Mouse (Mus musculus) hindbrain, postnatal 0 days (tissue): ENCODE data around the gene Pax2. TPM values are rescaled to one million over a fixed set of nuclear protein-coding genes. Genes with fewer than 3 reads are reported as not detected.
A peak's percentile ranks its signal among the peaks of the same experiment; 100 is the strongest.

Source experiments
- ATAC-seq: fragments of 200-750 bp; cut with Nextera tagmentation; 2 replicates; pipeline ENCODE4 v1.8.0; 2017; ENCODE audit warnings: mild to moderate bottlenecking, moderate TSS enrichment, moderate library complexity
- DNase-seq: peaks from one replicate; pipeline ENCODE4 v3.0.0-alpha.2; 2015; ENCODE audit warnings: low spot score
- H3K27ac ChIP-seq: fragments of 300-500 bp; sonication (generic); 2 replicates; pipeline ENCODE4 v1.5.1; 2014; ENCODE audit warnings: mild to moderate bottlenecking
- H3K27me3 ChIP-seq: fragments of 300-500 bp; sonication (generic); 2 replicates; pipeline ENCODE4 v1.6.1; 2014; ENCODE audit warnings: low read length, mixed read lengths; ENCODE audit not compliant: insufficient read depth
- H3K36me3 ChIP-seq: fragments of 300-500 bp; sonication (generic); 2 replicates; pipeline ENCODE4 v1.6.1; 2014; ENCODE audit warnings: low read length, mixed read lengths; ENCODE audit not compliant: insufficient read depth
- H3K4me1 ChIP-seq: fragments of 300-500 bp; sonication (generic); 2 replicates; pipeline ENCODE4 v1.6.1; 2014; ENCODE audit warnings: antibody characterized with exemption, low read length, mixed read lengths; ENCODE audit not compliant: insufficient read depth
- H3K4me2 ChIP-seq: fragments of 300-500 bp; sonication (generic); 2 replicates; pipeline ENCODE4 v1.6.1; 2014; ENCODE audit warnings: low read depth, mild to moderate bottlenecking, low read length, moderate library complexity, mixed read lengths
- H3K4me3 ChIP-seq: fragments of 300-500 bp; sonication (generic); 2 replicates; pipeline ENCODE4 v1.5.1; 2014; ENCODE audit warnings: low read length
- H3K9ac ChIP-seq: fragments of 300-500 bp; sonication (generic); replicated peaks from 2 replicates; pipeline ENCODE4 v1.6.1; 2014; ENCODE audit warnings: mild to moderate bottlenecking, low read length, moderate library complexity, mixed read lengths
- H3K9me3 ChIP-seq: fragments of 300-500 bp; sonication (generic); 2 replicates; pipeline ENCODE4 v1.6.1; 2016; ENCODE audit warnings: low read length, mixed read lengths
- CTCF ChIP-seq: IDR thresholded peaks from 2 replicates; pipeline ENCODE4 v1.5.1; 2016; ENCODE audit warnings: antibody characterized with exemption, control low read depth, low read depth
- WGBS: fragments of 180-500 bp; shearing (Covaris S2); extraction: QIAGEN DNeasy Blood & Tissue Kit; methylation state at CpG from one replicate; pipeline ENCODE4 v1.1.7; 2014; 5-methylcytosine and 5-hydroxymethylcytosine counted together
- polyA plus RNA-seq: library from polyadenylated mRNA; unstranded; fragments of >200 nt; fragmentation: Nextera tagmentation; extraction: Ambion mirVana; gene quantifications from 2 replicates; pipeline ENCODE4 v1.2.1, GENCODE M21; 2015
- total RNA-seq: library from RNA; depleted of rRNA; stranded (reverse); fragments of >200 nt; gene quantifications from 2 replicates; pipeline ENCODE4 v1.2.3, GENCODE M21; 2014; rRNA removed

Gene Pax2
- total RNA-seq: 8.1 and 9.0 TPM in 2 replicates
- polyA plus RNA-seq: 9.6 and 11.2 TPM in 2 replicates

DNA sequence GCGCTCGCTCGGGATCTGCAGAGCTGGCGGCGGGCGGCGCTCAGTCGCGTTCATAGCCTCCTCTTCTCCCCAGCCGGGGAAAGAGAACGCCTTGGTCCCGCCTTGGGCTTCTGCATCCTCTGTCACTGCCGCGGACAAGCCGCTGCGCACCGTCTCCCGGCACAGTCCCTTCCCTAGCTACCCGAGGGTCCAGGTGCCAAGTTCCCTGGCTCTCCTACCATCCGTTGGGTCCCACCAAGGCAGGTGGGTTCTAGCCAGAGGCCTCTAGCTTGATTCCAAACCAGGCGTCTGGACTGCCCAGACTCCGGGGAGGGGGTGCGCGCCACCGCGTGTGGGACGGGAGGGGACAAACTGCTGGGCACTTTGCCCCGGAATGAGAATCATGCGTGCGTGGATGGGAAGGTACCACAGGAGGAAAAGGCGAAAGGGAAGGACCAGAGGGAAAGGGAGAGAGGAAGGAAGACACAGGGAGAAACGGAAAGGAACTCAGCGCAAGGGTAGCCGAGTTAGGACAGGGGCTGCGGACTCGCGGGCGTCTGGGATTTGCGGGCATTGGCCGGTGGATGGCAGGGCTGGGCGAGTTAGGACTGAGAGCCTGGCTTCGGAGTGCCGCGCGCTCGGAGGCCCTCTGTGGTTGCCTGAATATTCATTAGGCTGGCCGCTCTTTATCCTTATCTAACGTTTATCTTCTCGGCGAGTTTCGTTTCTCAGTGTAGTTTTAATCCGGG, at the start of gene Pax2:
Gene Pax2 (plus strand): TSS at position 353 of the 728 bp plus-strand sequence.
- no peak for ATAC-seq
- DNase-seq: peak; percentile 47
- H3K4me2 ChIP-seq: peak within 1 kb of the TSS; percentile 54
- peak within 1 kb of the TSS; percentile 39 for H3K4me3 ChIP-seq
- H3K4me1 ChIP-seq: no peaks in the 10 kb centered on the region
- no peaks in the 10 kb centered on the region for H3K36me3 ChIP-seq
- WGBS: under 1% methylated on average over 51 of the region's 52 CpGs
- no peaks in the 10 kb centered on the region for H3K9me3 ChIP-seq
- peak within 1 kb of the TSS; percentile 51 for H3K27ac ChIP-seq
- peak; percentile 15; the same call in 1 of the 2 replicates for TF ChIP-seq CTCF
- H3K9ac ChIP-seq: peak within 1 kb of the TSS; percentile 41
- H3K27me3 ChIP-seq: peaks cover 67% of the 10 kb centered on the region

DNA sequence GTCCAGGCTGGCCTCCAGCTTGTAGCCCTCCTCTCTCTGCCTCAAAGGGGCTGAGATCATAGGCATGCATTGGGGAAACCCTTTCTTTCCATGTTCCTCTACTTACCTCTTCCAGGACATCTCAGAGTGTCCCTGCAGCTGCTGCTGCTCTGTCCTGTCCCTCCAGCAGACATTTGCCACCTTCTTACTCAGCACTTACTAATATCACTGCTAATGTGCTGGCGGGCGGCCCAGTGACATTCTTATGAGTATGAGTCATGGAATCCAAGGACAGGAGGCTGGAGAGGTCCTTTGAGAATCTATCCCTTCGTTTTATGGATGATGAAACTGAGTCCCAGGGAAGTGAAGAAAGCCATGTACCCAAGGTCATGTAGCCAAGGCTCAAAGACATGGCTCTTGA, 47.0 kb upstream of the Pax2 start:
- Histone ChIP-seq H3K9me3 (no peaks in the 10 kb centered on the region), H3K9ac (no peak overlapping the region), H3K4me3 (no peak overlapping the region), H3K27ac (no peak overlapping the region), H3K27me3 (no peaks in the 10 kb centered on the region), H3K4me1 (no peaks in the 10 kb centered on the region), H3K4me2 (no peak overlapping the region), H3K36me3 (no peaks in the 10 kb centered on the region)
- 71% methylated on average over 3 of the region's 3 CpGs for WGBS
- ATAC-seq: no peak
- no peak for DNase-seq
- no peak for TF ChIP-seq CTCF

DNA sequence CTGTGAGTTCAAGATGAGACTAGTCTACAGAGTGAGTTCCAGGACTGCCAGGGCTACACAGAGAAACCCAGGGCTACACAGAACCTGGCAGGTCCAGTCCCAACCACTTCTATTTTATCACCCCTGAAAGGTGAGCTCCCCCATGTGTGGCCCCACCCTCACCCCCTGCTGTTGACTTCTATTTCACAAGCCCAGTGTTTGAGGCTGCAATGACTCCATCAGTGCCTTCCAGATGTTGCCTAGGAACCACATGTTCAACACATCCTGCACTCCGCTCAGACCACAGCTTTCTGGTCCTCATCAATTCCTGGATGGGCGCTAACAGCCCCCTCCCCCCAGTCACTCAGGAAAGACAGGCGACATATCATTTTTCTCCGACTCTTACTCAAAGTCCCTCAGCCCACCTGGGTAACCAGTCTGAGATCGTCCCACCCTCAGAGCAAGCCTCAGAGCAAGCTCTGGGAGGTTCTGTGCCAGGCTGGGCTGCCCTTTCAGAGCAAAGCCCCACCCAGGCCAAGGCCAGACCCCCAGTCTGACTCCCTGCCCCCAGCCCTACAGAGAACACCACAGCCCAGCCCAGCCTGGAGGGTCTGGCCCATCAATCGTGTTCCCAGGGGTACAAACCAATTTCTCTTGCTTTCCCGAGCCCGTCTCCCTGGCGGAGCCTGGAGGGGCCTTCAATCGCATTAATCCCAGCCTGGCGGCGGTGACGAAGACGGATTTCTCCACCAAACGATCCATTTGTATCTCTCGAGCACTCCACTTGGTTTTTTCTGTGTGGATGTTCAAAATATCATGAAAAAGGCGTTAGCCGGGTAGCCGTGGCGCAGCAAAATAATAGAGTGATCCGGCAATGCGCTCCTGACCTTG, 38.9 kb upstream of the Pax2 start:
- Histone ChIP-seq H3K4me1 (peaks cover 8% of the 10 kb centered on the region; the same call in 1 of the 2 replicates), H3K27ac (no peak overlapping the region), H3K9me3 (no peaks in the 10 kb centered on the region), H3K4me2 (no peak overlapping the region), H3K4me3 (no peak overlapping the region), H3K27me3 (peaks cover 15% of the 10 kb centered on the region), H3K36me3 (no peaks in the 10 kb centered on the region), H3K9ac (no peak overlapping the region)
- ATAC-seq (no peak), DNase-seq (no peak)
- no peak for TF ChIP-seq CTCF
- 59% methylated on average over 22 of the region's 22 CpGs for whole genome bisulfite sequencing

DNA sequence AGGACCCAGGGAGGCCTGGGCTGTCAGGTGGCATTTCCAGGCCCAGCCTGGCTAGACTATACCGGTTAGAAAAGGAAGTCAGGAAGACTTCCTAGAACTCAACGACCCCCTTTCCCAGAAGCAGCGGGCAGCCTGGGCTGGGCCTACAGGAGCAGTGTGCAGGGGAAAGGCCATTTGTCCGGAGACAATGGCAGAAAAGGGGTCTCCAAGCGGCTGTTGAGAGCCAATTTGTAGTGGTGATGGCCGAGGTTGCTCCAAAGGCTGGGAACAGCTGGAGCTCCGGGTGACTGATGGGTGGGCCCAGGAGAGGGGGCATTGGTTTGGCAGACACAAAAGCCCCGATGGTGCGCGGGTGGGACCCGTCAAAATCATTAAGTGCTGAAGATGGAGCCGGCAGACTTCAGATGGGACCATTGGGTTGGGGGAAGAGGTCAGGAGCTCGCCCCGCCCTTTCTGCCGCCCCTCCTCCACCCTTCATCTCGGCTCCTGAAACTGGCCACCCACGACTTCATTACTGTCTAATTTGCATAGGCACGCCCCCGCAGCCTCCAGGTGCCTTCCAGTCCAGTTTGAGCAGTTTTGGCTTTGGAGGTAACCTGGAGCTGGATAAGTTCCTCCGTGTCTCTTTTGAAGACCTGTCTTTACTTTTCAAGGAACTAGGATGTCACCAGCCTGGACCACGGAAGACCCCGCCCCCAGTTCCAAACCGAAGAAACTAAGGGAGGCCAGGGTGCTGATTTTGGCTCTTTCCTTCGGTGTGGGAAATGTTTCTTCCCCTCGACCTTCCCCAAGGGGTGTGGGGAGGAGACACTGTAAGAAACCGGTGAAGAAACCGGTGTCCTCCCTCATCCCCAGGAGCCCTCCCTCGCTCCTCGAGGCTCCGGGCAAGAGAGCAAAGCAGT, 36.3 kb upstream of the Pax2 start:
- Histone ChIP-seq H3K27ac (no peak overlapping the region), H3K36me3 (no peaks in the 10 kb centered on the region), H3K4me2 (peak overlapping the region; percentile 53), H3K4me3 (peak overlapping the region; percentile 28), H3K9ac (0 out of 2 replicates have a peak overlapping the region, but pooled peaks have one; percentile 30), H3K27me3 (peaks cover 34% of the 10 kb centered on the region), H3K4me1 (peaks cover 8% of the 10 kb centered on the region; the same call in 1 of the 2 replicates), H3K9me3 (no peaks in the 10 kb centered on the region)
- WGBS: 3% methylated on average over 29 of the region's 30 CpGs
- no peak for ATAC-seq
- no peak for DNase-seq
- TF ChIP-seq CTCF: no peak

DNA sequence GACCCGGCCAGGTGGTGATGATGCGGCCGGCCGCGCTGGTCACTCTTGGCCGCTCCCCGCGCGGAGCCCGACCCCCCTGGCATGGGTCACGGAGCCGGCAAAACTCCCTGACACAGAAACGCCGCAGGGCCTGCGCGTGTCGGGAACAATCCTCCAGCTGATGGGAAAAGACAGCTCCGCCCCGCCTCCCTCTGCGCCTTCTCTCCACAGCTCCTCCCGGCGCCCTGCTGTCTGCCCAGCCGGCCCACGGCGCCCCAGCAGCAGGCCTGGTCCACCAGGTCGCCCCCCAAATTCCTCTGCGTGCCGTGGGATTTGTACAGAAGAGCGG, 35.7 kb upstream of the Pax2 start:
- Histone ChIP-seq H3K4me3 (peak overlapping the region; percentile 28), H3K4me1 (peaks cover 8% of the 10 kb centered on the region; the same call in 1 of the 2 replicates), H3K36me3 (no peaks in the 10 kb centered on the region), H3K9ac (peak overlapping the region; percentile 30; the same call in 1 of the 2 replicates), H3K27ac (no peak overlapping the region), H3K27me3 (peaks cover 39% of the 10 kb centered on the region), H3K4me2 (peak overlapping the region; percentile 53), H3K9me3 (no peaks in the 10 kb centered on the region)
- DNase-seq (peak; percentile 27), ATAC-seq (no peak)
- TF ChIP-seq CTCF: no peak
- whole genome bisulfite sequencing: 2% methylated on average over 29 of the region's 29 CpGs
